Mouse (Mus musculus): ENCODE results near the gene Cobl.

The Cobl gene

DNA sequence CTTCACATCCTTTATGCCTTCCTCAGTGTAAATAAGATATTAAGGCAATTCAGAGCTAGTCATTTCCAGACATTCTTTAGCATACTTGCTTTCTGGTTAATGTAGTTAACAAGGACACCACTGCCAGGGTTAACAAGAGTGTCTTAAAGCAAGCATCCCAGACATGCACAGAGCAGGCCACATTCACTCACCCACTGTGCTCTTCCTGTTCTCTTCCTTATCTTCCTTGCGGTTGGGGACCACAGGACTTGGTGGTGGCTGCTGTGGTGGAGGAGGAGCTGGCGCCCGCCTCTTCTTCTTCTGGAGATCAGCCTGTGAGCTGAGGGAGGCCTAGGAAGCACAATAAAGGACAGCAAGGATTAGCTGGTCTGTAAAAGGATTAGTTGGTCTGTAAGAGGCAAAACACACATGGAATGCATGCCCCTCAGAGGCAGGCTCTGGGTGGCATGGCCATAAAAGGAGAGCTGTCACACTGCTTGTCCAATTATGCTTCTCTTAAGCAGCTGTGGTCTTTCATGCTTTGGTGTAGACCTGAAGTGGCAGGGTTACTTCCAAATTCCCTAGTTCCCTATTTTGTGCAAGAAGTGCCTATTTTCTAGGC lies 155.2 kb downstream of the Cobl start:
- DNase-seq (ENCODE audit: low spot score in 2 of 2): no peak

DNA sequence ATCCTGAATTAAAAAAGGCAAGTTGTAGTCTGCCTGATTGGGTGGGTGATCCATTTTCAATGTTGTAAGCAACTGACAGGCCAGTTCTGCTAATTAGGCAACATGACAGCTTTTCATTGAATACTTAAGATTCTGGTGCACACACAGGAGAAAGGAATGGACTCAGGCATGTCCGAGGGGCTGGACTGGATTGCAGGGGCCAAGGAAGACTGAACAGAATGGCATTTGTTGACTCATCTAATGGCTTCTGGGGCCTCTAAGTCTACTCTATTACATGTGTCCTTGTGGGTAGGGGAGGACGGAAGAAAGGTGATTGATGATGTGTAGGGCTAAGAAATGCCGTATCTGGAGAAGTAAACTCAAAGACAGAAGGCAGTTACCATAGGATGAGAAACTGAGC lies 159.9 kb downstream of the Cobl start:
- DNase-seq (ENCODE audit: low spot score in 2 of 2): no peak

DNA sequence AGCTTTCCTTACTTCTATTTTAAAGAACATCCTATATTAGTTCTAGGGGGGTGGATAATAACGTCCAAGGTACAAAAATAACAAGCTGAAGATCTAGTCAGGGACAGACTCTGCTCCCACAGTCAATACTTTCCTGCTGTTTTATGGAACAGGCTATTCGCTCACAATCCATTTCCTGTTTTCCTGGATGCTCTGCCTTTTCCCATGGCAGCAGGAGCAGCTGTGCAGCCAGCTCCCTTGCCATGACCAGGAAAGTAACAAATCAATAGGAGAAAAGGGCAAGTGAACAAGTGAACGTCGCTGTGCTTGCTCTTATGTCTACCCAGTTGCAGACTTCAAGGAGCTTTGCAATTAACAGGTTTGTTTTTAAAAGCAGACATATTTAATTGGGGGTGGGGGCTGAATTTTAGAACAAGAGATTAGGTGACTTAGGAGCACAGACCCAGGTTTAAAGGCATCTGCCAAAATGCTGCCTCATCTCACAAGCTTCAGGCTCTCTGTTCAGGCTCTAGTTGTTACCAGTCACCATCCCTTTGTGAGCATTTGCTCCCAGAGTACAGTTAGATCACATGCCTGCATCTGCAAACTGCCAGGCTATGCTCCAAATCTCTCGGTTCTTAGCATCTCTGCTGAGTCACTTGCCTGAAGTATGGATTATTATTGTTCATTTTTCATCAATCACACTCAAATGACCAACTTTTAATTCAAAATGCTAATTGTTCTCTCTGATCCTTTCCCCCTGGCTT lies 164.9 kb downstream of the Cobl start:
- no peak for DNase-seq (ENCODE audit: low spot score in 2 of 2)

- DNase-seq (ENCODE audit: low spot score in 2 of 2): no peak
Measured at GRCm38 (mm10) chr11:12291654-12291935, 173.2 kb downstream of the Cobl start.

DNA sequence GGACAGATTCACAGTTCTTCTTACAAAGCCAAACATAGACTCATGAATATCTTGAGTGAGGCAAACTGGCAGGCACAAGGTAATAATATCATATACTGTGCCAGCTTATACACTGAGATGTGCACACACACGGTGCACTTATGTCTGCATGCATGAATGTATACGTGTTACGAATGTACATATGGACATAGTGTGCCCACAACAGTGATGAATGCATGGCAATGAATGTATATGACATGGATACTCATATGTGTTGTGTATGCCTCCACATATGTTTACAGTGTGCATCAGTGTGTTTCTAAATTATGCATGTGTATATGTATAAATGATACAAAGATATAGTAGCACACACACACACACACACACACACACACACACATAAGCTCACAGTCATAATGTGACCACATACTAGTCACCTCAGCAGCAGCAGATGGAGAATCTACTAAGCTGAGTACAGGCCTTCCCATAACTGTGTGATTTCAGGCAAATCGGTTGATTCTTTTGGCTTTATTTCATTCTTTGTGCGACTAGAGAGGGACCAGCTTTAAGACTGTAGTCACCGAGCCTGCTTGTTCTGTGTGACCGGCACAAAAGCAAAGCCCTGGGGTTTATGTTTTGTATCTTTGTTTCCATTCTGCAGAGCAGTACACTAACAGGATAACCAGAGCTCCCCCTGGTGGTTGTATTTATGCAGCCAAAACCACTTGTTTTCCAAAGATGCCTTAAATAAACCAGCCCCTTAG lies 173.7 kb downstream of the Cobl start:
- DNase-seq (ENCODE audit: low spot score in 2 of 2): peak; percentile 56 to 74

DNA sequence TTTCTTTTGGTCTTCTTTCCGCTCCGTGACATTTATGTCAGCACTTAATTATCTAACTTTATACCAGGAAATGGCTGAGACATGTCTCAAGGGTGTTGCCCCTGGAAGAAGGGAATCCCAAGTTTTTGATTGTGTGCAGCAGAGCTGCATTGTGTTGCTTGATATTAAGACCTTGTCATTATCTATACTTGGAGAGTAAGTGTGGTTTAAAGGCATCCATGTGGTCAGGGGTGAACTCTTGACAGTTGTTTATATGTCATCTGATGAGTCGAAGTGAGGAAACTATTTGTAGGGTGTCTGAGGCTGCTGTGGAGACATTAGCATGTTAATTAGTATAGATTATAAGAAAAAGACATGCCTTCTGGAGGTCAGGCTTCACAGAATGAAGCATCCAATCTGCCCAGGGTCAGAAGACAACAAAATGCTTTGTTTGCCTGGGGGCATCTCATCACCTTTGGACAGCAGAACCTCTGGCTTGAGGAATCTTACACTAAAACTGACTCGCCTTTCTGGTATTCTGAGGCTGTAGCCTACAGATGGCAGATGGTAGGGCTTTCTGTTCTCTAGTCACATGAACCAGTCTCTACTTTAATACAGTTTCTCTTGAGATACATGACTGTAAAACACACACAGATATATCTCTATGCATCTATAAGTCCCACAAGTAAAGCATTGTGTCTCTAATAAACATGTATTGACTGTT lies 179.3 kb downstream of the Cobl start:
- DNase-seq (ENCODE audit: low spot score in 2 of 2): no peak

DNA sequence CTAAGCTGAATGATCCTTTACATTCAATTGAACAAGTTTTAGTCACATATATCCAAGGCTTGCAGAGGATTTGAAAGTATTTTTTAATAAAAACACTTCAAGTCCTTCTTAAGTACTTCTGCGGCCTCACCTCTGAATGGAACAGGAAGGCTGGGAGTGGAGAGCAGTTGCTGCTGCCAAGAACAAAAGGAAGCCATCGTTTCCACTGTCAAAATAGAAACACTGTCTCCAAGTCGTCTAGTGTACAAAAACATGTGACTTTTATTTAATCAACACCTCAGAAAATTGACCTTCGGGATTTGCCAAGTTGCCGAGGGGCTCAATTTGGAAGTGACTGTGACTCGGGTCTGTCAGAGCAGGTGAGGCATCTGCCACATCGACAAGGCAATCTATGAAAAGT lies 184.0 kb downstream of the Cobl start:
- no peak for DNase-seq (ENCODE audit: low spot score in 2 of 2)

- DNase-seq (ENCODE audit: low spot score in 2 of 2): no peak
Measured at GRCm38 (mm10) chr11:12274276-12274675, 190.5 kb downstream of the Cobl start.

DNA sequence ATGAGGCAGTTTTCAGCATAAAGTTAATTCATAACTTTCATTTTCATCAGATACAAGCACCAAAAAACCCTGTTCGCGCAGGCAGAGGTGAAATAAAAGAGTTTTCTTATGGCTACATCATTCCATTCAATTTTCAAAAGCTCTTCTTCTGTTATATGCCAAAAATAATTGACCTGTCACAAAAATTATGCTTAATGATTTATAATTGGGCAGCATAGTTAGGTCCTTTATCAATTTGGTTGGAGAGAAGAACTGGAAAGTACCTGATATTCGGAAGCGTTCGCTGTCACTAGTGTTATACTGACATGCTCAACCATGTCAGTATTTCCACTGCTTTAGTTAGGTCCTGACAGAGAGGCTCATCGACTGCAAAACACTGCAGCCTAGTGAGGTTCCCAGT lies 191.0 kb downstream of the Cobl start:
- DNase-seq (ENCODE audit: low spot score in 2 of 2): no peak

GRCm38 (mm10) chr11:12258411-12258810 lies 206.3 kb downstream of the Cobl start:
- DNase-seq (ENCODE audit: low spot score in 2 of 2): no peak

DNA sequence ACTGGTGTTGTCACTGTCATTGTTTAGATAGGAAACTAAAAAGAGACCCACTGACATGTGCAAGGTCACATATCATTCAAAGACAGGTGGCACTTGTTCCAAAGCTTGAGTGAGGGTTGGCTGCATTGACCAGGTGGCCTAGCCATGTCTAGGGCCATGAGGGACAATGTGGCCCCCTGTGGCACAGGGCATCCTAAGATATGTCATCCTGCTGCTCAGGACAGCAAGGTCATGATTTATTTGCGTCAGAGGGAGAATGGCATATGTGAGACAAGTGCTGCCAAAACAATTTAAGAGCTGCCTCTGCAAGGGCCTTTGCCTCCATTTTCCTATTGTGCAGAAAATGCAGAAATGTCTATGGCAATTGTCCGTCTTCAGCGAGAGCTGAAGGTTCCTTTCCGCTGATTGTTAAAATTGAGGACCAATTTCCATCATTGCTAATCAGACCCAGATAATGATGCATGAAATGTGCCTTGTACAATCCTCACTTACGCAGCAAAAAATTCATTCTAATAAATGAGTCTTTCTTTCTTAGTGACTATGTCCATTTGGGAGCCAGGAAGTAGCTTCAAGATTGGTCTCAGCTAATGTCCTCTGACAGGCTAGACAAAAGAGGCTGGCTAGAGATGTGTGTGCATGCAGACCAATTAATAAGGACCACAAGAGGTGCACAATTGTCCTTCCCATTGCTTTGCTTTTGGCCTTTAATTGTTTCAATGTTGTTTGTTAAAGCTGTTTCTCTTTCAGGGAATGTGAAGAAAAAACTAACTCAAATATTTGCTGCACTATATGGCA lies 207.2 kb downstream of the Cobl start:
- DNase-seq (ENCODE audit: low spot score in 2 of 2): no peak

GRCm38 (mm10) chr11:12245327-12245915 lies 219.3 kb downstream of the Cobl start:
- DNase-seq (ENCODE audit: low spot score in 2 of 2): no peak

DNA sequence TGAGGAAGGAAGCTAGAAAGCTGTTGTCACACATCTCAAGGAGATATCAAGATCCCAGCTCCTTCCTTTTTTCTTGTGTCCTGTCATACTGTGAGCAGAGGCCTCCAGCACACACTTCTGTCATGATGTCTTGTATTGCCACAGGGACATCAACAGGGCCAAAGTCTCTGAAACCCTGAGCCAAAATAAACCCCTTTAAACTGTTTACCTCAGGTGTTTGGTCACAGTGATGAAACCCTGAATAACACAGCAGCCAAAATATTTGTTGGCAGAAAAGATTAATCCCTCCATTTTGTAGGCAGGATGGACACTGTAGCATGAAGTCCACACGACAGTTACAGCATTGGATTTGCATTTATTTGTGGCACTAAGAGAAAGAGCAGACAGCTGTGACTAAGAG lies 228.4 kb downstream of the Cobl start:
- no peak for DNase-seq (ENCODE audit: low spot score in 2 of 2)

- DNase-seq (ENCODE audit: low spot score in 2 of 2): no peak
Measured at GRCm38 (mm10) chr11:12234876-12235275, 229.9 kb downstream of the Cobl start.

GRCm38 (mm10) chr11:12234126-12234525 lies 230.6 kb downstream of the Cobl start:
- DNase-seq (ENCODE audit: low spot score in 2 of 2): no peak

DNA sequence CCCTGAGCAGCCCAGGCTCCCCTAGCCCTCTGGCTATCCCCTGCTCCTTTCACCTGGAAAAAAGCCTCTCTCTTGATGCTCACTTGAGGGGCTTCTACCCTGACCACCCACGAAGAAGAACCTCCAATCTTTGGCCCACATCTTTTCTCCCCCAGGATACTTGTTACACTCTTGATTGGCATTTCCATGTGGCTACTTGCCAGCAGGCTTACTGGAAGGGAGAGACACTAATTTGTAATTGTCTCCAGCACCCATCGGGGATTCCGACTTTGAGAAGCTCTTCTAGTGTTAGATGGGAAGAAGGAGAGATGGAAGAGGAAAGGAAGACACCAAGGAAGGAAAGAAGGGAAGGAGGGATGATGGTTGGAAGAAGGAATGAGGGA lies 232.0 kb downstream of the Cobl start:
- peak in 1 of 2 experiments; percentile 8 for DNase-seq (ENCODE audit: low spot score in 2 of 2)

GRCm38 (mm10) chr11:12232041-12232742 lies 232.6 kb downstream of the Cobl start:
- DNase-seq (ENCODE audit: low spot score in 2 of 2): peak; percentile 26 to 75

GRCm38 (mm10) chr11:12231481-12232035 lies 233.2 kb downstream of the Cobl start:
- peak; percentile 72 to 94 for DNase-seq (ENCODE audit: low spot score in 2 of 2)

- DNase-seq (ENCODE audit: low spot score in 2 of 2): peak in 1 of 2 experiments; percentile 42
Measured at GRCm38 (mm10) chr11:12229411-12229810, 235.3 kb downstream of the Cobl start.

- no peak for DNase-seq (ENCODE audit: low spot score in 2 of 2)
Measured at GRCm38 (mm10) chr11:12227343-12227742, 237.4 kb downstream of the Cobl start.
